ENCODE assay signal across 8 mouse cellular contexts in genomic region chr17:86231741-86232179, GRCm38 (mm10).
A peak's percentile ranks its signal among the peaks of the same experiment; 100 is the strongest.
DNase-seq lines count a peak whose midpoint lies in the region; ATAC-seq lines count a peak whose summit lies in the region.

No protein-coding gene starts in this region.

- DNase-seq in embryonic facial prominence, embryonic 10.5 days (ENCODE audit: low spot score), result no peak
- DNase-seq in midbrain, embryonic 11.5 days (ENCODE audit: low spot score, missing footprints), result peak; percentile 49
- no peak for DNase-seq in midbrain, embryonic 10.5 days (ENCODE audit: low spot score)
- DNase-seq in left cerebral cortex, postnatal 36 days (ENCODE audit: low spot score in 2 of 2), result no peak
- no peak for DNase-seq in layer of hippocampus, adult 9-11 months

- 0 out of 2 replicates have a peak overlapping the region, but pooled peaks have one; percentile 16 for H3K27ac ChIP-seq in embryonic facial prominence, embryonic 13.5 days
- H3K27ac ChIP-seq in embryonic facial prominence, embryonic 10.5 days (replicated peaks), result no peak overlapping the region
- H3K27ac ChIP-seq in midbrain, embryonic 11.5 days (ENCODE audit: low read depth, low read length), result no peak overlapping the region
- no peak overlapping the region for H3K27ac ChIP-seq in midbrain, embryonic 10.5 days (replicated peaks)
- H3K27ac ChIP-seq in intestine, embryonic 16.5 days (ENCODE audit: low read length), result peak overlapping the region; percentile 27; the same call in 1 of the 2 replicates
- peak overlapping the region; percentile 16; the same call in 1 of the 2 replicates for H3K27ac ChIP-seq in stomach, embryonic 15.5 days

- H3K27me3 ChIP-seq in embryonic facial prominence, embryonic 13.5 days, result no peaks in the 10 kb centered on the region
- H3K27me3 ChIP-seq in embryonic facial prominence, embryonic 10.5 days (replicated peaks; ENCODE audit: low read depth, poor library complexity, severe bottlenecking), result no peaks in the 10 kb centered on the region
- no peaks in the 10 kb centered on the region for H3K27me3 ChIP-seq in midbrain, embryonic 11.5 days (ENCODE audit: control insufficient read depth, insufficient read depth, low read length)
- H3K27me3 ChIP-seq in midbrain, embryonic 10.5 days (ENCODE audit: low read depth, poor library complexity, severe bottlenecking), result no peaks in the 10 kb centered on the region
- H3K27me3 ChIP-seq in intestine, embryonic 16.5 days (replicated peaks; ENCODE audit: control insufficient read depth, insufficient read depth, low read length), result no peaks in the 10 kb centered on the region
- H3K27me3 ChIP-seq in stomach, embryonic 15.5 days (replicated peaks), result no peaks in the 10 kb centered on the region

- WGBS in embryonic facial prominence, embryonic 13.5 days, result 84% methylated on average over 12 of the region's 12 CpGs
- 93% methylated on average over 12 of the region's 12 CpGs for WGBS in embryonic facial prominence, embryonic 10.5 days
- 94% methylated on average over 12 of the region's 12 CpGs for WGBS in midbrain, embryonic 11.5 days
- WGBS in midbrain, embryonic 10.5 days, result 91% methylated on average over 12 of the region's 12 CpGs
- WGBS in intestine, embryonic 16.5 days, result 53% methylated on average over 12 of the region's 12 CpGs
- 61% methylated on average over 12 of the region's 12 CpGs for WGBS in stomach, embryonic 15.5 days

- H3K4me2 ChIP-seq in embryonic facial prominence, embryonic 13.5 days, result no peak overlapping the region
- no peak overlapping the region for H3K4me2 ChIP-seq in midbrain, embryonic 11.5 days
- no peak overlapping the region for H3K4me2 ChIP-seq in intestine, embryonic 16.5 days (ENCODE audit: low read depth, low read length)
- H3K4me2 ChIP-seq in stomach, embryonic 15.5 days, result 0 out of 2 replicates have a peak overlapping the region, but pooled peaks have one; percentile 8

- H3K9ac ChIP-seq in embryonic facial prominence, embryonic 13.5 days, result no peak overlapping the region
- no peak overlapping the region for H3K9ac ChIP-seq in midbrain, embryonic 11.5 days (ENCODE audit: low read length)
- H3K9ac ChIP-seq in intestine, embryonic 16.5 days (ENCODE audit: low read depth, low read length), result no peak overlapping the region
- H3K9ac ChIP-seq in stomach, embryonic 15.5 days, result no peak overlapping the region

- no peak overlapping the region for H3K4me3 ChIP-seq in embryonic facial prominence, embryonic 13.5 days
- no peak overlapping the region for H3K4me3 ChIP-seq in embryonic facial prominence, embryonic 10.5 days
- no peak overlapping the region for H3K4me3 ChIP-seq in midbrain, embryonic 11.5 days (ENCODE audit: low read depth, low read length)
- no peak overlapping the region for H3K4me3 ChIP-seq in midbrain, embryonic 10.5 days
- H3K4me3 ChIP-seq in intestine, embryonic 16.5 days (ENCODE audit: low read length), result no peak overlapping the region
- H3K4me3 ChIP-seq in stomach, embryonic 15.5 days (replicated peaks), result no peak overlapping the region

- intact Hi-C loops in left cerebral cortex, postnatal 36 days (cut with DNase I), result no loop called here

- H3K9me3 ChIP-seq in embryonic facial prominence, embryonic 13.5 days, result no peaks in the 10 kb centered on the region
- H3K9me3 ChIP-seq in embryonic facial prominence, embryonic 10.5 days, result peaks cover 2% of the 10 kb centered on the region; the same call in 1 of the 2 replicates
- no peaks in the 10 kb centered on the region for H3K9me3 ChIP-seq in midbrain, embryonic 11.5 days (ENCODE audit: control insufficient read depth, low read length)
- no peaks in the 10 kb centered on the region; the same call in 1 of the 2 replicates for H3K9me3 ChIP-seq in midbrain, embryonic 10.5 days (replicated peaks)
- H3K9me3 ChIP-seq in intestine, embryonic 16.5 days (ENCODE audit: control insufficient read depth, low read length), result no peaks in the 10 kb centered on the region
- no peaks in the 10 kb centered on the region for H3K9me3 ChIP-seq in stomach, embryonic 15.5 days

- no peak for ATAC-seq in embryonic facial prominence, embryonic 13.5 days (ENCODE audit: insufficient number of reproducible peaks, insufficient read depth, low FRiP score, low TSS enrichment, low read depth)
- no peak for ATAC-seq in midbrain, embryonic 11.5 days (ENCODE audit: low FRiP score)
- peak; percentile 63; the same call in 1 of the 2 replicates for ATAC-seq in intestine, embryonic 16.5 days
- peak; percentile 18; the same call in 1 of the 2 replicates for ATAC-seq in stomach, embryonic 15.5 days (ENCODE audit: insufficient read depth, low FRiP score, low read depth)

- H3K4me1 ChIP-seq in embryonic facial prominence, embryonic 13.5 days, result peaks cover 17% of the 10 kb centered on the region
- H3K4me1 ChIP-seq in embryonic facial prominence, embryonic 10.5 days, result no peaks in the 10 kb centered on the region
- H3K4me1 ChIP-seq in midbrain, embryonic 11.5 days (ENCODE audit: control insufficient read depth, insufficient read depth, low read length), result no peaks in the 10 kb centered on the region
- no peaks in the 10 kb centered on the region for H3K4me1 ChIP-seq in midbrain, embryonic 10.5 days
- H3K4me1 ChIP-seq in intestine, embryonic 16.5 days (ENCODE audit: control insufficient read depth, insufficient read depth, low read length), result no peaks in the 10 kb centered on the region; the same call in 1 of the 2 replicates
- no peaks in the 10 kb centered on the region for H3K4me1 ChIP-seq in stomach, embryonic 15.5 days

- no peaks in the 10 kb centered on the region for H3K36me3 ChIP-seq in embryonic facial prominence, embryonic 13.5 days
- H3K36me3 ChIP-seq in embryonic facial prominence, embryonic 10.5 days (replicated peaks), result no peaks in the 10 kb centered on the region
- no peaks in the 10 kb centered on the region for H3K36me3 ChIP-seq in midbrain, embryonic 11.5 days (ENCODE audit: control insufficient read depth, insufficient read depth, low read length)
- no peaks in the 10 kb centered on the region for H3K36me3 ChIP-seq in midbrain, embryonic 10.5 days
- H3K36me3 ChIP-seq in intestine, embryonic 16.5 days (ENCODE audit: control insufficient read depth, insufficient read depth, low read length), result no peaks in the 10 kb centered on the region
- H3K36me3 ChIP-seq in stomach, embryonic 15.5 days, result no peaks in the 10 kb centered on the region

Comparison
In these comparisons a context has a peak if more than half of its experiments do, and no peak if none do; other contexts are left out.
1. H3K27ac ChIP-seq: peak in embryonic facial prominence, embryonic 13.5 days (single experiment), intestine, embryonic 16.5 days (single experiment) and stomach, embryonic 15.5 days (single experiment); none in embryonic facial prominence, embryonic 10.5 days (single experiment), midbrain, embryonic 11.5 days (single experiment) and midbrain, embryonic 10.5 days (single experiment).
2. ATAC-seq: peak in intestine, embryonic 16.5 days (single experiment) and stomach, embryonic 15.5 days (single experiment); none in embryonic facial prominence, embryonic 13.5 days (single experiment) and midbrain, embryonic 11.5 days (single experiment).